Mouse (Mus musculus) spleen, adult 18-20 months (tissue): ENCODE data around the gene Lyrm7.
"Not testable (repeated sequence)": the region's sequence is repeated elsewhere in the genome, so short reads cannot be mapped to it uniquely, and the experiment has no call there.

ENCODE experiments used
- DNase-seq, 2 experiments: peaks; one replicate each; pipeline ENCODE4 v3.0.0; 2022; ENCODE audit warnings: mixed read lengths in 2 of 2

Lyrm7 gene

DNA sequence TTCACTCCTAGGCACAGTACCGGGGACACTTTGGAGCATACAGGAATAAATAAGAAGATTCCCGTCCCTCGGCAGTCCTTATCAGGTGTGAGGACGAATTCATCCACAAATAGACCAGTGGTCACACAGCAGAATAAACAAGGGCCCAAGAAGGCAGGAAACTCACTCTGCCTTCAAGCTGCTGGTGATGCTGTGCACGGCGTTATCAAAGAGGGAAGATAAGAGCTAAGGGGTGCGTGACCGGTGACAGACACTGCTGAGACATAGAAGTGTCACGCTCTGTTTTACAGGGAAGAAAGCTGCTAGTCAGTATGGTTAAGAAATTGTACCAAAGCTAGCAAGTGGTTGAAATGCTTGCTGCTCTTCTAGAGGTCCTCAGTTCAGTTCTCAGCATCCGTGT is 19.2 kb upstream of the Lyrm7 start:
- DNase-seq: no peak

DNA sequence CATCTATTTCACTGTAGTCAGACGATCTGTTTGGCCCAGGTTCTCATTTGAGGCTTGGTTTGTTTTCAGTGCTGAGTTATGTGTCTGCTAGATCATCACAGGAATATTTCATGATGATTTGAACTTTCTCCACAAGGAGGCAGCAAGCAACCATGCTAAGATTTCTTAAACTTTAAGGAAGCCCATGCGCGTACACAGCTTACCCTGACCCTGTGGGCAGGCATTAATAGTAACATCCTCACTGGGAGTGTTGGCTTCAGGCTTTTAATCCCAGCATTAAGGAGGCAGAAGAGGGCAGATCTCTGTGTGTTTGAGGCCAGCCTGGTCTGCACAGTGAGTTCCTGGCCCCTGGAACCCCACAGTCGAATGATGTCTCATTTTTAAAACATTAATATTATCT is 18.7 kb upstream of the Lyrm7 start:
- peak in 1 of 2 experiments; percentile 36 for DNase-seq

DNA sequence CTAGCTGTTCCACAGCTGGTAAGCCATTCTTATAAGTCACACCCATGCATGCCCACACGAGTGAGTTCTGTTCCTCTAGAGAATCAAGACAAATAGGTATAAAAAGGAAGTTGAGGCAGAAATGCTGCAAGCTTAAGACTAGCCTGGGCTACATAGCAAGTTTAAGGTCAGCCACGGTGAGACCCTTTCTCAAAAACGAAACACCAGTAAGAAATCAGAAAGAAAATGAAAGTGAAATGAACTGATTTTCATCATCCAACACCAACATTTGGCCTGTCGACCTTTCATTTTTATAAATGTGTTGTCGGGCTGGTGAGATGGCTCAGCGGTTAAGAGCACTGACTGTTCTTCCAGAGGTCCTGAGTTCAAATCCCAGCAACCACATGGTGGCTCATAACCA is 18.2 kb upstream of the Lyrm7 start:
- DNase-seq: no peak

DNA sequence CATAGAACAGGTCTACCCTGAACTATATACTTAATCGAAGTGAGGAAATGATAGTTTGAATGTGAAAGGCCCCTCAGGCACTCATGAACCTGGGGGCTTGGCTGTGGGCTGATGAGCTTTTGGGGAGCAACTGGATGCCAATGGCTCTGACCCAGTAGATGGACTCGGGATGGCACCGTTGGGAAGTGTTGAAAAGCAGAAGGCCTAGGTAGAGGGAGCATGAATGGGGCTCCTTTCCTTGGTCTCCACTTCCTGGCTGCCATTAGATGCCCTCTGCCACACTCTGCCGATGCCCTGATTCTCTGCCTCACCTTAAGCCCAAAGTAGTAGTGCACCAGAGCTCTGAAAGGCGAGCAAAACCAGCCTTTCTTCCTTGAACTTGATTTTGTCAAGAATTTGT is 15.3 kb upstream of the Lyrm7 start:
- DNase-seq: no peak

DNA sequence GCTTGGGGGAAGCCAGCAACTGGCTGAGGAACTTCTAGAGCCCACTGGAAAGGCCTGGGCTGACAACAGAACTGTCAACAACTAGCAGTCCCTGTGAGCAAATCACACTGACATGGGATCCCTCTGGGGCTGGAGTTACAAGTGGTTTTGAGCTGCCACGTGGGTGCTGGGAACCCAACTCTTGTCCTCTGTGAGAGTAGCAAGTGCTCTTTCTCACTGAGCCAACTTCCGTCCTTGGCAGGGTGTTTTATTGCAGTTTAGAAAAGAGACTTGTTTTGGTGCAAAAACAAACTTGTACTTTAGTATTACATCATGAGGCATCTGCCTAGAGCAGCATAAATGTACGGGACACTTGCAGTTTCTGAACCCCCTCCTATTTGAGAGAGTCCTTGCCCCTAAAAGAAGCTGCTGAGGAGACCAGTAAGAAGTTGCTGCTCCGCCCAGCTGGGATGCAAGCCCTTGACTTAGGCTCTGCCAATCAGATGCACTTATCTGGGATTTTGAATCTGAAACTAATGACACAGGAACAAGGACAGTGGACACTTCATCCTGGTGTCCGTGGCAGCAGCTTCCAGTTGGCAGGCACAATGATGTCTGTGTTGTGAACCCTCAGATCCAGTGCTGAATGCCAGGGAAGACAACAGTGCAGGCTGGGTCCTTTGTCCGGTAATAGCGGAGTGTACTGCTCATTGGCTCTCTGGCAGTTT is 11.3 kb upstream of the Lyrm7 start:
- DNase-seq: no peak

DNA sequence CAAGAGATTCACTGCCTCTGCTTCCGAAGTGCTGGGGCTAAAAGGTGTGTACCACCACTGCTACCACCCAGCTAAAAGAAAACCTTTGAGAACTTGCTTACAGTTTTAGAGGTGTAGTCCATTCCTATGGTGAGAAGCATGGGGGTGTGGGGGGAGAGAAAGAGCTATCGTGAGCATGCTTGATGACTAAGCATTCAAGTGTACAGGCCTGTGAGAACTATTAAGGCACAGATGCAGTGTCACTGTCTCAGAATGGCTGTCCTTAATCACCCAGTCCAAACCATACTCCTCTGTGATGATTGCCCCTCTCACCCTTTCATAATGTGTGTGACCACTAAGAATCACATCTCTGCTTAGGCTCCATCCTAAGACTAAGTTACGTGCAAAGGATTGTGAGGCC is 8.6 kb upstream of the Lyrm7 start:
- DNase-seq: no peak

DNA sequence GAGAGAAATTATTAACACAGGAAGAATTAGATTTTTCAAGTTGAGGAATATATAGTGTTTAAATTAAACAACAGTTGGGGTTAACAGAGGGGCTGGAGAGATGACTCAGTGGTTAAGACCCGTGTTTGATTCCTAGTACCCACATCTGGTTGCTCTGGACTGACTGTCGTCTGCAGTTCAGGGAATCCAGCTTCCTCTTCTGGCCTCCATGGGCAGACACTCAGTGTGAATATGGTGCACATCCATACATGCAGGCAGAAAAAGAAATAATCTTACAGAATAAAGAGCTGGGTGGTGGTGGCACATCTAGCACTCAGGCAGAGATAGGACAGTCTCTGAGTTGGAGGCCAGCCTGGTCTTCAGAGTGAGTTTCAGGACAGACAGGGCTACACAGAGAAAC is 7.7 kb upstream of the Lyrm7 start:
- DNase-seq: no peak

DNA sequence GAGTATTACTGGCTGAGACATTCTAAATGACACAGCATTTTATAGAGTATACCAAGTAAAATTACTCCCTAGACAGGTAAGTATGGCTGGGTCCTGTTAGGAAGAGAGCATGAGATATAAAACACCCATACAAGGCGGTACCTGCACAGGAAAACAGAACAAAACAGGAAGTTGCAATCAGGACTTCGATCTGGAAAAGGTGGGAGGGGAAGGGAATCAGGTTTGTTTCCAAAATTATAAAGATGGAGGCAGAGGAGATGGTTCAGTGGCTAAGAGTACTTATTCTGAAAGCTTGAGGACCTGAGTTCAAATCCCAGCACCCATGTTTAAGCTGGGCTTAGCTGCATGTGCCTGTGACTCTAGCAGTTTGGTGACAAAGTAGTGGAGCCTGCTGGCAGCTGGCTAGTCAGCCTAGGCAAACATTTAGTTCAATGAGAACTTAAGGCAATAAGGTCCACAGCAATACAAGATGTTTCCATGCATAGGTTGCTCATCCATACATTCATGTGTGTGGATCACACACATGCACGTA is 7.3 kb upstream of the Lyrm7 start:
- no peak for DNase-seq

DNA sequence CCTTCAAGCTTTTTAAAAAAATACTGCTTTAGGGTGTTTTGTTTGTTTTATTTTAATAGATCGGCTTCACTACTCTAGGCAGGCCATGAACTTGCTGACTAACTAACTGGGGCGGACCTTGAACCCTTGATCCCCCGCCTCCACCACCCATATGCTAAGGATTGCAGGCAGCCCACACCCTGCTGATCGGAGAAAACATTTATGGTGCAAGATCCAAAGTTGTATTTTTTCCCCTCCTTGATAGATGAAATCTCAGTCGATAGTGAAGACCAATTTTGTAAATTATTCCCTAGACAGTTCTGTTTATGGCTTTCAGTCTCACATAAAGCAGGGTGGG is 6.3 kb upstream of the Lyrm7 start:
- DNase-seq: no peak

DNA sequence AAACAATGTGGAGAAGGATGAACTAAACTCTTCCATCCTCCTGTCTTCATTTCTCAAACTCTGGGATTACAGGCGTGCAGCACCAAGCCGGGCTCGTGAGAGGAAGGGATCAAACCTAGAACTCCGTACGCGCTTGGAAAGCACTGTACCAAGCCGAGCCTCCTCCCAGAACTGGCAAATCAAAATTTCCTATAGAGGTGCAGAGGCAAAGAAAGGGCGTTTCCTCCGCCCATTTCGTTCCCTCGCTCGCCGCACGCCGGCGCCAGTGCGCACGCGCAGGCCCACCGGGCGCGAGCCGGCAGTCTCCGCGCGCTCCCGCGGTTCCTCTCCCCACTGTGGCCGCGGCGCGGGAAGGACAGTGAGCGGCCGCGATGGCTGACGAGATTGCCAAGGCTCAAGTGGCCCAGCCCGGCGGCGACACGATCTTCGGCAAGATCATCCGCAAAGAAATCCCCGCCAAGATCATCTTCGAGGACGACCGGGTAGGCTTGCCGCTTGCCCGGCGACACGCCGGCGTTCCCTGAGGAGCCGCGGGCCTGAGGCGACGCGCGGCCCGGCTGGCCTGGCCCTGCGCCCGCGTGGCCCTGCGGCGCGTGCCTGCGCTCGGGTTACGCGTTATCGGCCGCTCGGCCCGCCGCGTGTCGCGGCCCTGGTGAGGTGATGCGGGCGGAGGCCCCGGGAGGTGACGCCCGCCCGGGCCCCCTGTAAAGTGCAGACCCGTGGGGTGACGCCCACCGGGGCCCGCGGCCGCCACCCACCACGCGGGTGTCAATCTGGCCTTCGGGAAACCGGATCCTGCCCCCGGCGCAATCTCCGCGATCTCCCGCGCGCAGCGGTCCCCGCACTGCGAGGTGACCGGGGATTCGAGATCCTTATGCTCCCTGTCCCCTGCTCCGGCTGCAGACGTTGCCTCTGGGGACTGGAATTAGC is 5.7 kb upstream of the Lyrm7 start, which contains the start of gene Hint1:
Gene Hint1 (plus strand): TSS at position 265 of the 930 bp plus-strand sequence.
- DNase-seq: peak; percentile 86 to 92

DNA sequence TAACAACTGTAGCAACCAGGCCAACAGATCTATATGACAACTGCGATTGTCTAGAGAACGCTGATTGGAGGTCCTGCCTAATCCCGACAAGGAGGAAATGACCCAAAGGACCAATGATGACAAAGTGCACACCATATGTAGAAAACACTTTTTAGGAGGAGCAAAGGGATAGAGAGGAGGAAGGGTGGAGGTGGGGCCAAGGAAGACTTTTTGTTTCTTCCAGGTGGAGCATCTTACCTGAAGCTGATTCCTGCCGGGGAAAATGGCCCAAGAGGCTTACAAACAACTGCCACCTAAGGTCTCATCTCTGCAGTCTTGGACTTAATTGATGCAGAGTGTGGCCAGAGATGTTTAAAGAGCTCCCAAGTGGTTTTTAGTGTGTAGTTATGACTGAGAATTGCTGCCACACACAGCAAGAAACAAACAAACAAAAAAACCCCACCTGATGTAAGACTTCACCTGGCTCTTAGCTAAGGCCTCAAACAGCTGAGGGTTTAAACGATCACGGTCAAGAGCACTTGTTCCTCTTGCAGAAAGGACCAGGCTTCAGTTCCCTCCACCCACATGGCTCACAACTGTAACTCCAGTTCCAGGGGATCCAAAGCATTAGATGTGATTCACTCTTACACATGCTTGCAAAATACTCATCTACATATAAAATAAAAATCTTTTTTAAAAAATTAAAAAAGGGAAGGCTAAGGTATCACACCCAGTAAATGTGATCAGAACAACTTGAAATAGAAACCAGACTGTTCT is 4.8 kb upstream of the Lyrm7 start:
- DNase-seq: no peak

DNA sequence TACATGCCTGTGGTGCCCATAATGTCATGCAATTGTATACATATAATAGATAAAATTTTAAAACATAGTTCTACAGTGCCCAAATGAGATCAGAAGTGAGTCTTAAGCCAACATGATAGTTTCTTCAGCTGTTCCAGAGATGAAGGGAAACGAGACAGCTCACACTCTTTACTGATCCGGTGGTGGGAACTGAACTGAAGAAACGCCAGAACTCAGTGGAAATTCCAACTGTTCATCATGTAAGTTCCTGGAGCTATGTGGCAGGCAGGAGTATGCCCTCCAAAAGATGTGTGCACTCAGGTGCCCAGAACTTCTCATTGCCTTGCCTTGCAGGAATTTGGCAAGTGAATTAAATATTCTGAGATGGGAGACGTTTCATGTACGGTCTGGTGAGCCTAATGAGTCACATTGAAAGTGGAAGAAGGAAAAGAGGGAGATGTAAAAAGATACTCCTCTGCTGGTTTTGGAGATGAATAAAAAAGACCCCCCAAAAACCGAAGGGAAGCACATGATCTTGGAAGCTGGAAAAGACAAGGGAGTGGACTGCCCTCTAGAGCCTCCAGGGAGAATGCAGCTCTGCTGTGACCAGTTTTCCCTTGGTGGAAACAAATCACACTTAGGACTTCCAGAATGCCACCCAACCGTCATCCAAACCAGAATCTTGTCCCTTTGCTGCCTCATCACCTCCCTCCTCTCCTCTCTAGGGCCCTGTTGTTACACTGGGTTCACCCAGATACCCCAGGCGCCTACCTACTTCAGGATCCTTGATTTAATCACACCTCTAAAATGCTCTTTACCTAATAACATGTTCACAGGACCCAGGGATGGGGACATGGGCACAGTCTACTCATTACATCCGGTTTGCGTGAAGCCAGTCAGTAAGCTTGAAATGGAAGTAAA is 2.2 kb upstream of the Lyrm7 start:
- peak in 1 of 2 experiments; percentile 47 for DNase-seq

DNA sequence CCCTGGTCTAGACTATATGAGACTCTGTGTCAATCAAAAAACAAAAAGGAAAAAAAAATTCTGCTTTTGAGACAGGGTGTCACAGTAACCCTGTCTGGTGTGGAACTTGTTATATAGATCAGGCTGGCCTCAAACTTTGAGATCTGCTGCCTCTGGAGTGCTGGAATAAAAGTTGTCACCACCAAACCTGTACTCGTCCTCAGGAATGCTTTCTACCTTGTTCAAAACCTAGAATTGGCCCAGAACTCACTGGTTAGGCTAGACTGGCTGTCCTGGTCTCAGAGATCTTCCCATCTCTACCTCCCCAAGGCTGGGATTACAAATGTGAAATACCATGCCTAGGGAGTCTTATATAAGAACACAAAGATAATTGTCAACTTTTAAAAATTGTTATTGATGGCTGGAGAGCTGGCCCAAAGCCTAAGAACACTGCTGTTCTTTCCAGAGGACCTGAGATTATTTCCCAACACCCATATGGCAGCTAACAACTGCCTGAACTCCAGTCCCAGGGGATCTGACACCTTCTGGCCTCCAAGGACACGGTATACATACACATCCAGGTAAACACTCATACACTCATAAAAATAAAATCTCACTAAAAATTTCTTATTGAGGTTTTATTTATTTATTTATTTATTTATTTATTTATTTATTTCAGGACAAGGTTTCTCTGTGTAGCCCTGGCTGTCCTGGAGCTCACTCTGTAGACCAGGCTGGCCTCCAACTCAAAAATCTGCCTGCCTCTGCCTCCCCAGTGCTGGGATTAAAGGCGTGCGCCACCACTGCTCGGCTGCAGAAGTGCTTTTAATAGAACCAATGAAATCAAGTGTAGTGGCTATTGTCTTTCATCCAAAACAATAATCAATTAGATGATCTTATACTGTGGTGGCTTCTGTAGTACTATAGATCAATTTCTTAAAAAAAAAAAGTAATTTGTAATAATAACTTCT is 1.0 kb upstream of the Lyrm7 start:
- DNase-seq: no peak

DNA sequence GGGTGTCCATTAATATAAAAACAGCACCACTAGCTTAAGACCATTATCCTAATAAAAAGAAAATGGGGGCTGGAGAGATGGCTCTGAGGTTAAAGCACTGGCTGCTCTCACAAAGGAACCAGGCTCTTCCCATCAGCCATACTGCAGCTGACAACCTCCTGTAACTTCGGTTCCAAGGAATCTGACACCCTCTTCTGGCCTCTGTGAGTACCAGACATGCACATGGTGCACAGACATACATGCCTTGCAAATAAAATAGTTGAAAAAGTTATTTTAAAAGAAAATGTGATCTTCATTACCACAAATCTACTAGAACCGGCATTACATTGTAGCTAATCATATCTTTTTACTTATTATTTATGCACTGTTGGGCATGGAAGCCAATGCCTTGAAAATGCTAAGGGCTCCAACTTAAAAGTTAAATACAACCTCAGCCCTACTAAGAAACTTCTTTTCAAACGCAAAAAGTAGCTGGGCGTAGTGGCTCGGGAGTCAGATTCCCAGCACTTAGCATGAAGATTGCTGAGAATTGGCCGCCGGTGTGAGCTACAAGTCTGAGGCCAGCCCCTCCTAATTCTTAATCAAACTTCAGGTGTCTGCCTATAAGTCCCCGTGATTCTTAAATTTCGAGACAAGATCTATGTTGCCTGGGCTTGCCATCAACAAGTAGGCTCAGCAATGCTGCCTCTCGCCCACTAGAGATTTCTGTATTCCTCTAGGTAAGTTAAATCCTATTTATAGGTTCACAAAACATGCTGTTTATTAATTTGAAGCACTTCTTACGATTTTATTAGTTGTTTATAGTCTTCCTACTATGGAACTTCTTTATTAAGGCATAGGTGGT is 1.2 kb downstream of the Lyrm7 start:
- no peak for DNase-seq

DNA sequence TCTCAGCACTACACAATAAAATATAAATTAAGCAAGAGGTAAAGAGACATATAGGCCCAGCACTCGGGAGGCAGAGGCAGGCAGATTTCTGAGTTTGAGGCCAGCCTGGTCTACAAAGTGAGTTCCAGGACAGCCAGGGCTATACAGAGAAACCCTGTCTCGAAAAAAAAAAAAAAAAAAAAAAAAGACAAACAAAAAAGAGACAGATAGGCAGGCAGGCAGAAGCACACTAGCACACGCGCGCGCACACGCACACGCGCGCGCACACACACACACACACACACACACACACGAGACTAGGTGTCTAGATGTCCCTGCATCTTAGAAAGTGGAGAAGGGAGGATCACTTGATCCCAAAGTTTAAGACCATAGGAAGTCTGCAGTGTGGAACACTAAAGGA is 1.8 kb downstream of the Lyrm7 start:
- DNase-seq: not testable (repeated sequence)

DNA sequence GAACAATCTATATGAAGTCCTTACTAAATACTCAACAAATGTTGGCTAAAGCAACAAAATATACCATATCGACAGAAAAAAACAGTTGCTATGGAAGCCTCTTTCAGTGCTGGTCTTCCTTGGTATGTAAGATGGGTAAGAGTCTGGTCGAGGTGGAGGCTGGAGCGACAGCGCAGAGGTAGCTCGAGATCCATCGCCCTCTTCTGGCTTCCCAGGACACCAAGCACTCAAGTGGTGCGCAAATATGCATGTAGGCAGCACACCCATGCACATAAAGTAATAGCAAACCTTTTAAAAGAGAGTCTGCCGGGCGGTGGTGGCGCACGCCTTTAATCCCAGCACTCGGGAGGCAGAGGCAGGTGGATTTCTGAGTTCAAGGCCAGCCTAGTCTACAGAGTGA is 9.1 kb downstream of the Lyrm7 start:
- DNase-seq: no peak

DNA sequence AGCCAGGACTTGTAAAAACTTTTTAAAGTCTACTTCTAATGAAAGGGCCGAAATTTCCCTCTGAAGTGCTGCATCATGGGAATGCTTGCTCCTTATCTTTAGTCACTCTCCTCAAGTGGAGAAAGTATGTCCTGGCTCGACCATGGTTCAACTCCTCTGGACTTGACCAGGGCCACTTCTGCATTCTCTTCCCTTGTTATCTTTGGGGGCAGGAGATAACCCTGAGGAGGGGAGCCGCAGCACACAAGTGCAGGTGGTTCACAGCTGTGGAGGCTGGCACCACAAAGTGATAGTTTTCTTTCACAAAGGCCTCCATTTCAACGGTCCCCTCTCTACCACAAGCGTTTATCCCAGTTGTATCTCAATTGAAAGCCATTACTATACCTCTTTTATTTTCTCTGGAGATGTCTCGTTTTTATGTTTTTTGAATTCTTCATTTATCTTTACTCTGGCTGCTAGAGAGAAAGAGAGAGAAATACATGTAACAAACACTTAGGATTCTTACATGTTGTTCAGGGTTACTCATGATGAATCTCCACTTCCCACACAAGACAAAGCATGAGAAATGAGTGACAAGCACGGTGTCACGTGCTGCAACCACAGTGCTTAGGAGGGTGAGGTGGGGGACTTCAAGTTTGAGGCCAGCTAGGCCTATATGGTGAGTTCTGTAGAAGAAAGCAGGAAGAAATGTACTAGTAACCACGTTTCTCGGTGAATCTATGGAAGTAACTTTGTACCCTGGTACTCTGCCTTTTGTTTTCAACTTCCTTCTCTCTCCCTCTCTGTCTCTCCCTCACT is 10.6 kb downstream of the Lyrm7 start:
- DNase-seq: no peak

DNA sequence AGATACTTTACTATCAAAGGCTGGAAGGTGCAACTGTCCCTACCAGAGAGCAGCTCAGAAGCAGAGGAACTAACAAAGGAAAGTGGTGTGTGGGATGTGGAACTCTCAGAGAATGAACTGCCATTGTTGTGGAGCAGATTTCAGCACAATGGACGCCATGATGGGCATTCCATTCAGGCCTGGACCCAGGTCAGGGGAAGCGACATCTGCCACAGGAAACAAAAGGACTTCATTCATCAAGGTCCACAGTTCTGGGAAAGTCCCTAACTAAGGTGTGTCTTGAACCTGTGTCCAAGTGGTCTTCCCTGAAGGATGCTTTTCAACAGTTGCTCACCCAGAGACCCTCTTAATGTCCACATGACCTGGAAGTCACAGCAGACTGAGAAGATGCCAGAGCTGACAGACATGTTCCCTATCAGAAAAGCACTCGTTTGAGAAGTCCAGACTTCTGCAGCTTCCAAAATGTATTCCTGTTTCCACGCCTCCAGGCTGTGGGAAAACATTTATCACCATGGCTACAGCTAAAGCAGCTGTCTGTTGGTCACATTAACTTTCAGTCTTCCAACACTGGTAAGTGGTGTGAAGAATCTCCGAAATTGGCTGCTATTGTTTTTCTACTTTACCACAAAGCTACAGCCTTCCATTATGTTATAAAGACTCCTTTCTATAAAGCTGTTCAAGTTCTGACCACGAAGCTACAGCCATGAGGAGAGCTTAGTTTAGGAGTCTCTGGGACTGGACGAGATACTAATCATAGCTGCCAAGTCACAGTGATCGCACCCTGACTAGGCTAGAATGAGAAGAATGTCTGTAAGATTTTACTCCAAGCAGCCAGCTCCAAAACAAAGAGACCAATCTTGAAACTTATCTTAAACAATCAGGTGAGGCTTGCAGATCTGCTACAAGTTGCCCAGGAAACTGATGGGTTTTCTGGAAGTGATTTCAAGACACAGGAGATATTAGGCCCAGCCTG is 15.0 kb downstream of the Lyrm7 start:
- no peak for DNase-seq
